Mouse (Mus musculus): ENCODE results near the gene Pin4. TPM values are rescaled to one million over a fixed set of nuclear protein-coding genes. Genes with fewer than 3 reads are reported as not detected.

Pin4 gene
- total RNA-seq, 2 experiments from 2014 or later = 17.5 to 20.2 TPM

GRCm38 (mm10) chrX:102121321-102121720 lies 2.1 kb downstream of the Pin4 start:
- DNase-seq (ENCODE audit: low spot score) = no peak
- intact Hi-C loops (cut with DNase I) = loop anchor here (2.0 to 5.0 kb wide), 2 partner anchors 66 to 165 kb away; partner anchors contain the start of gene Rps4x

GRCm38 (mm10) chrX:102141157-102141556 lies 21.9 kb downstream of the Pin4 start:
- intact Hi-C loops (cut with DNase I) = no loop called here
- DNase-seq (ENCODE audit: low spot score) = no peak

GRCm38 (mm10) chrX:102156618-102157422 lies 37.6 kb downstream of the Pin4 start, which contains the start of gene Ercc6l:
Gene Ercc6l (minus strand): TSS chrX:102157091.
- intact Hi-C loops (cut with DNase I) = loop anchor here (2.0 kb wide), 1 partner anchor 38 kb away; the partner anchor contains the start of gene Pin4
- peak; percentile 87 for DNase-seq (ENCODE audit: low spot score)

DNA sequence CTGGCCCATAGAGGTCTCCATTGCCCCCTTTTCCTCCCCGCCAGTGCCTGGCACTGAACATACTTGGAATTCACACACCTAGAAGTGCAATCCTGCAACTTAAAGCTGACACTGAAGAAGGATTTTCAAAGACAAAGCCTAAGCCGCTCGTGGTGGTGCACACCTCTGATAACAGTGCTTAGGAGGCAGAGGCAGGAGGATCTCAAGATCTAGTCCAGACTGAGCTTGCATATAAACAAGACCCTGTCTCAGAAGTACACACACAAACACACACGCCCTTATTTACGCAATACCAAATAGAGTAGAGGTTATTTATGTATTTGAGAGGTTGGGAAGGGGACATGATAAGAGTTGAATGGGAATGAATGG lies 38.2 kb downstream of the Pin4 start:
- intact Hi-C loops (cut with DNase I) = loop anchor here (2.0 kb wide), 1 partner anchor 39 kb away; the partner anchor contains the start of gene Pin4

DNA sequence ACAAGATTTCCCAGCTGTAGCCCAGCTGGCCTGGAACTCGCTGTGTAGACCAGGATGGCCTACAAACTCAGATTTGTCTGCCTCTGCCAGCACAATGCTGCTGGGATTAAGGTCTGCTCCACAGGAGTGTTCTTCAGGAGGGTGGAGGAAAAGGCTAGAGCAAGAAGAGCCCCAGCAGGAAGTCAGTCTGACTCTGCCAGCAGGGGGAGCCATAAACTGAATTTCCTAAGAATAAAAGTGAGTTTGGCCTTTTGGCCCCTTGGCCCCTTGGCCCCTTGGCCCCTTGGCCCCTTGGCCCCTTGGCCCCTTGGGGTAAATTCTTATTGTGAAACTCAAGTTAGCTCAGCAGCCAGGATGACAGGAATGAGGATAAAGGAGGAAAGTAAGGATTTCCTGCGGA lies 40.5 kb downstream of the Pin4 start:
- intact Hi-C loops (cut with DNase I) = loop anchor here (2.0 kb wide), 2 partner anchors 29 to 319 kb away; partner anchors contain the start of gene Rps4x
- no peak for DNase-seq (ENCODE audit: low spot score)

More for the DNA sequence above, 38.2 kb downstream of the Pin4 start:
- no peak for DNase-seq (ENCODE audit: low spot score)

DNA sequence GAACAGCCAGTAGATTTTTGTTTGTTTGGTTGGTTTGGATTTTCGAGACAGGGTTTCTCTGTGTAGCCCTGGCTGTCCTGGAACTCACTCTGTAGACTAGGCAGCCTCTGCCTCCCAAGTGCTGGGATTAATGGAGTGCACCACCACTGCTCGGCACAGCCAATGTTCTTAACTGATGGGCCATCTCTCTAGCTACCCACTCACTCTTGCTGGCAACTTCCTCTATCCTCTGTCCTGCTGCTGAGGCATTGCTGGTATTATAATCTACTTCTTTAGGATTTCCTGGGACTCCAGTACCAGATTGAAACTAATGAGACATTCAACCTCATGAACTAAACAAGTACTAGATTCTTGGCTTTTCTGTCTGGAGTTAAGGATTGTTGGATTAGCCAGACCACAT lies 41.3 kb downstream of the Pin4 start:
- DNase-seq (ENCODE audit: low spot score) = no peak
- intact Hi-C loops (cut with DNase I) = no loop called here

DNA sequence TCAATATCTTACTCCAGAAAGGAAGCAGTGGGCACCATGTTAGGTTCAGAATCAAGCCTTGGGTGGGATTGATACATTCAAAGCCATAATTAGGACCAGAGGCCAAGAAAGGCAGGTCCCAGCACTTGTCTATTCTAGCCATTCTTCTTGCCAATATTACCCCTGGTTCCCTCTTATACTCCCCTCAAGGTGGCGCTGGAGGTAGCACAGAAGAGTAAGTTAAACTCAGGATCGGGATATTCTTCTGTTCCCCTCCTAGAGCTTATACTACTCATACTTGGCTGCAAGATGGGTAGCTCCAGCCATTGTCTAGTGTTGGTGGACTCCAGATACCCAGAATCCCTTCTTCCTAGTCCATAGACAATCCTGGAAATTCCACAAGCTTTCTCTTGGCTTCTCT lies 43.8 kb downstream of the Pin4 start:
- intact Hi-C loops (cut with DNase I) = no loop called here
- DNase-seq (ENCODE audit: low spot score) = no peak

DNA sequence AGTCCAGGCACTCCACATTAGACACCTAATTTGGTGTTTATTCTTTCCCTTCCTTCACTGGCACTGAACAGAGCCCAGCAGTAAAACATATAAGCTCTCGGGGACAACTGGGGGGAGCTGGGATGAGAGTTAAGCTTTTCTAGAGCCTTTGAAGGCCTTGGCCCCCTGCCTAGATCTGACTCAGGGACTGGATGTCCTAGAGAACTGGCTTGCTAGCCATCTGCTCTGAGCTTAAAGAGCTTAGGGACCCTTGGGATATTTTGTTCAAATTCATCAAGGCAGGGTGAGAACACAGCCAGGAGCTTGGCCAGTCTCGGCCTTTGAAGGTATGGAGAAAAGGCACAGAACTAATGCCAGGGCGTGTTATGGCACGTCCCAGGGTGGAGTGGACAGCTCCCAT lies 44.3 kb downstream of the Pin4 start:
- intact Hi-C loops (cut with DNase I) = no loop called here
- DNase-seq (ENCODE audit: low spot score) = no peak

DNA sequence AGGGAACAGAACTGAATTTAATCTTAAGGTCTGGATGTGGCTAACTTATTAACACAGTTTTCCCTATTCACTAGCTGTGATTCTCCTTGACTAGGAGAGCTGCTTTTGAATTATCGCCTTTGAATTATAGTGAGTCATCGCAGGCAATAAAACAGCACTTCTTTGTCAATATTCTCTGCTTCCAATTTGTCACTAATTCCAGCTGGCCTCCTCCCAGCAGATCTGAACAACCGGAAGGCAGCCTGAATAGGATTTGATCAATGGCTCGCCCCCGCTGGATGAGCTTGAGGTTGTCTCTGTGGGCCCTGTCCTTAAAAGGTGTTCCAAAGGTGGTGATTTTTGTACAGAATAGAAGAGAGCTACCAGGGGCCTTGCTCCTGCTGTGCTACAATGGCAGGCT lies 47.3 kb downstream of the Pin4 start:
- no peak for DNase-seq (ENCODE audit: low spot score)

DNA sequence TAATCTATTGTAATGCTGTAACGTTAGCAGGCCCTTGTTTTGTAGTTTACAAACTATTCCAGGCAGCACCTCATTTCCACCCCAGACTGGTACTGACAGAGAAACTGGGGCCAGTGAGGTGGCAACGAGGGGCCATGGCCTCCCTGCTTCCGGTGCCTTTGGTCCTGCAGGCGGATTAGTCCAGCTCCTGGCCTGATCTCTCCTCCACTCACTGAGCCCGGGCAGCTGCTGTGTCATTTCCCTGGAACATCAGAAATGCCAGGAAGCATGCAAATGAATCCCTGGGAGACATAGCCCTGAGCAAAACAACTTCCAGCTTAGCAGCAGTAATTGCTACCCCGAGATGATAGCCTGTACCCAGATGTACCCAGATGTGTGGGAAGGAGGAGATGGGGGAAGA lies 47.7 kb downstream of the Pin4 start:
- no peak for DNase-seq (ENCODE audit: low spot score)
- intact Hi-C loops (cut with DNase I) = no loop called here

More for the DNA sequence above, 47.3 kb downstream of the Pin4 start:
- intact Hi-C loops (cut with DNase I) = no loop called here

GRCm38 (mm10) chrX:102169724-102170123 lies 50.5 kb downstream of the Pin4 start:
- intact Hi-C loops (cut with DNase I) = no loop called here
- no peak for DNase-seq (ENCODE audit: low spot score)

- DNase-seq (ENCODE audit: low spot score) = no peak
- intact Hi-C loops (cut with DNase I) = no loop called here
Measured at GRCm38 (mm10) chrX:102170135-102170534, 50.9 kb downstream of the Pin4 start.

DNA sequence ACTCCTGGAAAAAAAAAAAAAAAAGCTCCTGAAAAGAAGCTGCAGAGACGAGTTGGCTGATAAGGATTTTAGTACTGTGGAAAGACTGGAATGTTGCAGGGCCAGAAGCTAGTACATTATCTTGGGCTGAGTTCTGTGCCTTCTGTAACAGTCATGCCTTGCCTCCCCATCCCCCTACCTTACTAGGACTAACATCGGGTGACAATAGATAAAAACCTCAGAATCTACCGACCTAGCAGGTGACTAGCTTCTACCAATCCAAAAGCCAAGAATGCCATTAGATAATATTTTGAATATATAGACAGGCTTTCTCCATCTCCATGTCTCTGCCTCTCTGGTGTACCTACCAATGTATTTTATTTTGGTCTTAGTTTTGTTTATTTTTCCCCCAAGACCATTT lies 51.7 kb downstream of the Pin4 start:
- DNase-seq (ENCODE audit: low spot score) = no peak
- intact Hi-C loops (cut with DNase I) = no loop called here

GRCm38 (mm10) chrX:102175538-102176287 lies 56.5 kb downstream of the Pin4 start:
- DNase-seq (ENCODE audit: low spot score) = no peak
- intact Hi-C loops (cut with DNase I) = no loop called here

Other genes starting within 250 kb of the Pin4 start
- gene Rtl5, start 48.1 kb upstream of the Pin4 start, total RNA-seq (2021) = 1 to 10 TPM; 1.4 to 1.8 TPM
- under 1 TPM; 0.42 to 0.47 TPM for gene Ercc6l, start 37.6 kb downstream of the Pin4 start, total RNA-seq (2021)
- 100 to 1,000 TPM; 601 to 672 TPM for gene Rps4x, start 69.9 kb downstream of the Pin4 start, total RNA-seq (2021)
- 1 to 10 TPM; 2.3 to 3.3 TPM for gene Cited1, start 132.7 kb downstream of the Pin4 start, total RNA-seq (2021)